9 mouse cellular contexts compared by ENCODE assay signal in the genomic region with DNA sequence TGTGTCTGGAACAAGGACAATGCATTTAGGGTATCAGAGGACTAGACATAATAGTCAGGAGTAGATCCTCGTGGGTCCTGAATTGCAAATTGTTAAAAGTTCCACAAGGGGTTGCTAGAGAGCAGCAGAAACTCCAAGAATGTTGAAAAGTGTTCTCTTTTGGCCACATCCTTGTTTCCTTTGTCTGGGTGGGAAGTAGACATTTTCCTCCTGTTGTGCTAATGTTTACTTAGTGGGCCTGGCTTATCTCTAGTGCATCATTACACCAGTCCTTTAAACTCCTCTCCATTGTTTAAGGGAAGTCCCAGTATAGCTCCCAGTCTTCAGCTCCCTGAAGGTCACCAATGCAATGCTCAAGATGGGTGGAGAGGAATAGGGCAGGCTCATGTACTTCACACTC. TPM values are rescaled to one million over a fixed set of nuclear protein-coding genes. Genes with fewer than 3 reads are reported as not detected.
DNase-seq lines count a peak whose midpoint lies in the region; ATAC-seq lines count a peak whose summit lies in the region.
"Had no signal": no experiment of that assay in that cellular context is flagged by ENCODE, and none has a peak within 500 bp of the region (broad histone marks: within the 10 kb centered on the region; RNA-seq: fewer than 3 reads in every experiment).

No protein-coding gene starts in this region.

- no peak overlapping the region for H3K4me3 ChIP-seq in hindbrain, embryonic 11.5 days (ENCODE audit: low read depth, low read length)
- H3K4me3 ChIP-seq in hindbrain, embryonic 12.5 days, result no peak overlapping the region
- H3K4me3 ChIP-seq in limb, embryonic 10.5 days, result no peak overlapping the region
- H3K4me3 ChIP-seq: neural tube, embryonic 12.5 days had no signal

- DNase-seq in hindbrain, embryonic 11.5 days (ENCODE audit: low spot score), result peak; percentile 68
- peak; percentile 83 for DNase-seq in ES-CJ7 (ENCODE audit: low read depth, low spot score)
- peak; percentile 20 for DNase-seq in c-Kit-positive CD71-positive TER-119-negative erythroid progenitor cells, embryonic 14.5 days (ENCODE audit: low read depth)
- DNase-seq in limb, embryonic 10.5 days (ENCODE audit: low spot score), result no peak
- no peak for DNase-seq in ovary, postnatal 14 days (ENCODE audit: low spot score)
- DNase-seq in gastrocnemius, postnatal 14 days, result no peak

- no peaks in the 10 kb centered on the region for H3K27me3 ChIP-seq in hindbrain, embryonic 11.5 days (ENCODE audit: control insufficient read depth, insufficient read depth, low read length)
- H3K27me3 ChIP-seq in hindbrain, embryonic 12.5 days, result no peaks in the 10 kb centered on the region
- H3K27me3 ChIP-seq in limb, embryonic 10.5 days (ENCODE audit: low read depth, poor library complexity, severe bottlenecking), result no peaks in the 10 kb centered on the region
- H3K27me3 ChIP-seq: neural tube, embryonic 12.5 days had no signal

- 21% methylated on average over 1 of the region's 1 CpGs for WGBS in hindbrain, embryonic 11.5 days
- WGBS in hindbrain, embryonic 12.5 days, result 18% methylated on average over 1 of the region's 1 CpGs
- WGBS in limb, embryonic 10.5 days, result 36% methylated on average over 1 of the region's 1 CpGs

- no peak overlapping the region for H3K9ac ChIP-seq in hindbrain, embryonic 11.5 days (ENCODE audit: low read depth, low read length)
- H3K9ac ChIP-seq in hindbrain, embryonic 12.5 days, result no peak overlapping the region
- H3K9ac ChIP-seq: neural tube, embryonic 12.5 days had no signal

- no peaks in the 10 kb centered on the region for H3K4me1 ChIP-seq in hindbrain, embryonic 11.5 days (replicated peaks; ENCODE audit: control insufficient read depth, insufficient read depth, low read length)
- peaks cover 3% of the 10 kb centered on the region; the same call in 1 of the 2 replicates for H3K4me1 ChIP-seq in hindbrain, embryonic 12.5 days
- H3K4me1 ChIP-seq in limb, embryonic 10.5 days, result no peaks in the 10 kb centered on the region
- H3K4me1 ChIP-seq: neural tube, embryonic 12.5 days had no signal

- no peak overlapping the region for H3K4me2 ChIP-seq in hindbrain, embryonic 11.5 days (replicated peaks; ENCODE audit: low read depth, low read length)
- no peak overlapping the region for H3K4me2 ChIP-seq in hindbrain, embryonic 12.5 days (replicated peaks)
- H3K4me2 ChIP-seq: neural tube, embryonic 12.5 days had no signal

- no peak overlapping the region for H3K27ac ChIP-seq in hindbrain, embryonic 11.5 days (ENCODE audit: low read depth, low read length)
- H3K27ac ChIP-seq in hindbrain, embryonic 12.5 days, result no peak overlapping the region
- H3K27ac ChIP-seq in limb, embryonic 10.5 days, result peak overlapping the region; percentile 63
- H3K27ac ChIP-seq: neural tube, embryonic 12.5 days had no signal

- intact Hi-C loops in gastrocnemius, postnatal 14 days (cut with DNase I; ENCODE audit: low total_unique reads), result loop anchor here (10.0 kb wide), 2 partner anchors 165 to 645 kb away; no protein-coding TSS in a partner anchor

- no peaks in the 10 kb centered on the region for H3K36me3 ChIP-seq in hindbrain, embryonic 11.5 days (ENCODE audit: control insufficient read depth, insufficient read depth, low read length)
- no peaks in the 10 kb centered on the region for H3K36me3 ChIP-seq in hindbrain, embryonic 12.5 days
- no peaks in the 10 kb centered on the region for H3K36me3 ChIP-seq in limb, embryonic 10.5 days
- H3K36me3 ChIP-seq: neural tube, embryonic 12.5 days had no signal

- ATAC-seq in hindbrain, embryonic 11.5 days (ENCODE audit: low FRiP score), result no peak
- ATAC-seq in hindbrain, embryonic 12.5 days (ENCODE audit: low FRiP score), result no peak
- no peak for ATAC-seq in monocyte, adult 5-6 weeks (replicated peaks; ENCODE audit: insufficient number of reproducible peaks, low FRiP score, low TSS enrichment, poor library complexity, severe bottlenecking)

- H3K9me3 ChIP-seq in hindbrain, embryonic 11.5 days (ENCODE audit: control insufficient read depth, low read length), result no peaks in the 10 kb centered on the region
- no peaks in the 10 kb centered on the region for H3K9me3 ChIP-seq in hindbrain, embryonic 12.5 days (replicated peaks)
- no peaks in the 10 kb centered on the region for H3K9me3 ChIP-seq in limb, embryonic 10.5 days (replicated peaks)
- H3K9me3 ChIP-seq: neural tube, embryonic 12.5 days had no signal

RNA-seq across cellular contexts. Expression of gene Pdgfra, which starts 57.9 kb away (rescaled TPM):
- polyA plus RNA-seq in hindbrain, embryonic 11.5 days (2014; fragmentation: Nextera tagmentation; extraction: Ambion mirVana), result 26.5 and 29.3 TPM in 2 replicates
- 50.1 and 60.1 TPM in 2 replicates for polyA plus RNA-seq in hindbrain, embryonic 12.5 days (2016; fragmentation: Nextera tagmentation; extraction: Ambion mirVana)
- 69.2 and 111 TPM in 2 replicates for polyA plus RNA-seq in limb, embryonic 10.5 days (2016; fragmentation: Nextera tagmentation; extraction: Ambion mirVana)
- 10 to 100 TPM; 38.7 to 41.4 TPM for total RNA-seq in gastrocnemius, postnatal 14 days (2021)
- total RNA-seq in monocyte, adult 5-6 weeks (2017), result not detected in 3 replicates

Comparison
In these comparisons a context has a peak if more than half of its experiments do, and no peak if none do; other contexts are left out.
1. DNase-seq: peak in hindbrain, embryonic 11.5 days (single experiment), ES-CJ7 (single experiment) and c-Kit-positive CD71-positive TER-119-negative erythroid progenitor cells, embryonic 14.5 days (single experiment); none in limb, embryonic 10.5 days (single experiment), ovary, postnatal 14 days (single experiment) and gastrocnemius, postnatal 14 days (single experiment).